Mouse (Mus musculus): Measurements from ENCODE around the gene Suclg2.

Suclg2 gene

DNA sequence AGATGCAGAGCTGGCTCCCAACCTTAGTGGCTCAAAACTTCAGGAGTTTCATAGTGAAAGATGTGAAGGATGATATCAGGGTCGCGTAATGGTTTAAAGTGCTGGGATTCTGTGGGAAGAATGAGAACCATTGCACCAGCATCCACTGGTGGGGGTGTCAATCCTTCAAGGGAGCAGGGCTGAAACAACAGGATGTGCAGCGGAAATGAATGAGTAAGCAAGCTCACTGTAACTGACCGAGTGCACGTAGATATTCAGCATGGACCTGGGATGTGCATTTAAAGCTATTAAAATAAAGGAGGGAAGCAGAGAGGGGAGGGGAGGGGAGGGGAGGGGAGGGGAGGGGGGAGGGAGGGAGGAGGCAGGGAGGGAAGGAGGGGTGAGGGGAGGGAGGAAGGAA, 18.4 kb downstream of the Suclg2 start:
- DNase-seq (ENCODE audit: low spot score in 2 of 2), result no peak

- DNase-seq (ENCODE audit: low spot score in 2 of 2), result no peak
Measured at GRCm38 (mm10) chr6:95699326-95699725, 19.3 kb downstream of the Suclg2 start.

DNA sequence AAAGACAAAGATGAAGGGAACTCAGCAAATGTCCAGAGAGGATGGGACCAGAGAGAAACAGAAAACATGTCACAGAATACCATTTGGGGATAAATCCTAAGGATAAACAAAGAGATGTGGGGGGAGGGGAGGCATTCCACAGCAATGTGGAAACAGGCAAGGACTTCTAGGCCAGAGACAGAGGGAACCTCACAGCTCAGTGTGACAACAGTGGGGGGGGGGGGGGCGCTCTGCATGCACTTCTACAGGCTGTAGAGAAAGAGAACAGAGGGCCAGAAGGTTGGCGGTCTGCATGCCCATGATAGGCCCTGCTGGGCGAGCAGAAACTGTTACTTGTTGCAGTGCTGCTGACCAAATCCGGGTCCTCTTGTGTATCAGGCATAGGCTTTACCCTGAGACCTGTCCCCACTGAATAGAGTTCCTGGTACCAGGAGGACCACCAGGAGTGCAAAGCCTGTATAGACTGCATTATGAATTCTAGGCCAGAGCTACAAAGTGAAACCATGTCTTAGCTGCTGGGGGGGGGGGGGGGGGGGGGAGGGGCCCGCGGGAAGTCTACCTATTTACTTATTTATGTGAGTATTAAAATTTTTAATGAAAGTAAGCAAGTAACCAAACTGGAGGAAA, 20.0 kb downstream of the Suclg2 start:
- no peak for DNase-seq (ENCODE audit: low spot score in 2 of 2)

DNA sequence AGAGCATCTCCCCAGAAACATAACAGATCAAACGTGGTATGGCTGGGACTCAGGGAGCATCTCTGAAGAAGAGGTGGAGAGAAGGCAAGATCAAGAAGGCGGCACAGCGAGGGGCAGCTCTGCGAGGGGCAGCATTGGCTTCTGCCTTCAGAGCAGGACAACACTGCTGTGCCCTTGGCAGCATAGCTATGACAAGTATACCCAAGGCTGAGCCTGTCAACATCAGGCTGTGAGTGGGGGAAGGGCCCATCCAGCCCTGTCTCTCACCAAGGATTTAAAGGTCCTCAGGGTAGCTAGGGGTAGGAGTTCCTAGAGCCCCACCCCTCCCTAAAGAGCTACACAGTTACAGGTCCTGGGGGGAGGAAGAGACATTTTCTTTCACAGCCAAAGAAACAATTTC, 23.7 kb downstream of the Suclg2 start:
- no peak for DNase-seq (ENCODE audit: low spot score in 2 of 2)

DNA sequence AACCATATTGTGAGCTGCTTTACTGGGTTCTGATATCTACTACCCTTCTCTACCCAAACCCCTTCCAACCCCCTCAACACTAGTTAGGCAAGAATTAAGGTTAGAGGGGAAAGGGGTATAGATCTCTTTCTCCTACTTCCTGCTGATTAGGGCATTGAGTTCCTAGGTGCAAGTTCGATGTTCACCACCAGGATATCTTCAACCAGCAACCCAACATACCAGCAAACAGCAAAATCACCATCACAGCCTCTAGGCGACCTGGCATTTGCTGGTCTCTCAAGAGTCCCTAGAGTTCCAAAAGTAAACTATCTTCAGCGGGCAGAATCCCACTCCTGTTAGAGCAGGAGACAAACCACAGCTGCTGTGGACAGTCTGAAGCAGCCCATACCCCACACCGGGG, 33.4 kb downstream of the Suclg2 start:
- DNase-seq (ENCODE audit: low spot score in 2 of 2), result no peak

DNA sequence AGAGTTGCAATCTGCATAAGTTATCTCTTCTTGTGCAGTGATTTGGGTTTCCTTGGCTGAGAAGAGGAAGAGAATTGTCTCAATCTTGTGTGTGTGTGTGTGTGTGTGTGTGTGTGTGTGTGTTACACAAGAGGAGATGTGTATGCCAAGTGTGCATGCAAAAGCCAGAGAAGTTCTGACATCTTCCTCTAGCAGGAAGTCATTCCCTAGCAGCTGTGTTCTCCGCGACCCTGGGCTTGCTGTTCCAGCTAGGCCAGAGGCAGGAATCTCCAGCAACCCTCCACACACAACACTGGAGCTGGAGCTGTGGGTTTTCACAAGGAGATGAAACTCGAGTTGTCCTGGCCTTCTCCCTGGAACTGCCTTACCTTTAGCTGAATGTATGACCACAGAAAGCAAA, 38.9 kb downstream of the Suclg2 start:
- no peak for DNase-seq (ENCODE audit: low spot score in 2 of 2)

DNA sequence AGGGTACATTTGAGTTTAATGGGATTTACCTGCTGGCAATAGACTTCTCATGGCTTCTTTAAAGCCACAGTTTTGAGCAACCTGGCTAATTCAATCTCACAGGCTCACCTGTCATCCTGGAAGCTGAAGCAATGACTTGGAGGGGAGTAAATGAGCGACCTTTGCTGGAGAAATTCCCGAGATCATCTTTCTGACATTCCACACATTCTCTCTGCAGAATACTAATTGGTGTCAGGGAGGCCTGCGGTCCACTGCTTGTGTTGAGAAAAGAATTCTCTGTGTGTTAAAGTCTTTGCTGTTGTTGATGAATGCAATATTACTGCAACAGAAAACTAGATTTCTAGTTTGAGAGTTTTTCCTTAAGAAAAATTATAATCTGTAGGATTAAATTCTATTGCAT, 39.3 kb downstream of the Suclg2 start:
- no peak for DNase-seq (ENCODE audit: low spot score in 2 of 2)

GRCm38 (mm10) chr6:95676951-95677350, 41.6 kb downstream of the Suclg2 start:
- no peak for DNase-seq (ENCODE audit: low spot score in 2 of 2)

- no peak for DNase-seq (ENCODE audit: low spot score in 2 of 2)
Measured at GRCm38 (mm10) chr6:95676439-95676838, 42.2 kb downstream of the Suclg2 start.

GRCm38 (mm10) chr6:95675059-95675705, 43.4 kb downstream of the Suclg2 start:
- DNase-seq (ENCODE audit: low spot score in 2 of 2), result no peak

GRCm38 (mm10) chr6:95674651-95675050, 43.9 kb downstream of the Suclg2 start:
- DNase-seq (ENCODE audit: low spot score in 2 of 2), result no peak

- no peak for DNase-seq (ENCODE audit: low spot score in 2 of 2)
Measured at GRCm38 (mm10) chr6:95669335-95669729, 49.3 kb downstream of the Suclg2 start.

- DNase-seq (ENCODE audit: low spot score in 2 of 2), result no peak
Measured at GRCm38 (mm10) chr6:95668629-95669334, 49.8 kb downstream of the Suclg2 start.

- DNase-seq (ENCODE audit: low spot score in 2 of 2), result no peak
Measured at GRCm38 (mm10) chr6:95657671-95658070, 60.9 kb downstream of the Suclg2 start.

DNA sequence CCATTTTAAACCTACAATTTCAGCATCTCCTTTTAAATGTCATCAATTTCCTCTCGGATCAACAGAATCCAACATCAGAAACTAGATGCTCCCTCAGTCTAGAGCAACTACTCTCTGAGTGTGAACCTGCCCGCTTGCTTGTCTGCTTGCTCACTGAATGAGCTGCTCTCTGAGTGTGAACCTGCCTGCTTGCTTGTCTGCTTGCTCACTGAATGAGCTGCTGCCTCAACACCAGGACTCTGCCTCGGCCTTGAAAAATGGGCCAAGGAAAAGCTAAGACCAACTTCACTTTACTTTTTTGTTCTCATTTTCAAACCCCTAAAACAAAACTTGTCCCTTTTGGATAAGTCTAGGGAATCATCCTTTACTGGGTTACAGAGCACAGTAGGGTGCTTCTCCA, 64.9 kb downstream of the Suclg2 start:
- no peak for DNase-seq (ENCODE audit: low spot score in 2 of 2)

DNA sequence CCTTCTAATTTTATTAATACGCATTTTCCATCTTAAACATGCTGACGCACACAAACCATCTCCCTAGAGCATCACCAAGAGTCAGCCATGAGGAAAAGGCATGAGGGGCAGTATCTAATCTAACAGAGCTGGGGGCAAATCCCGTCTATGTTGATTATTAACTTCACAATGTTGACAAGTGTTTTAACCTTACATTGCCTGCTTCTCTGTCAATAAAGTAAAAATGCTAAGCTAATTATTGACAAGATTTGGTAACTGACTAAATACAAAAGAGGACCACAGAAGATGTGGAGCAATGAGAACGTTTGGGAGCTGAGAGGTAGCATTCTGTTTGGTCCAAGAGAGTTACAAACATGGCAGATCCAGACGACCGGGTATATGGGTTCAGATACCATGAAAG, 65.8 kb downstream of the Suclg2 start:
- DNase-seq (ENCODE audit: low spot score in 2 of 2), result no peak

DNA sequence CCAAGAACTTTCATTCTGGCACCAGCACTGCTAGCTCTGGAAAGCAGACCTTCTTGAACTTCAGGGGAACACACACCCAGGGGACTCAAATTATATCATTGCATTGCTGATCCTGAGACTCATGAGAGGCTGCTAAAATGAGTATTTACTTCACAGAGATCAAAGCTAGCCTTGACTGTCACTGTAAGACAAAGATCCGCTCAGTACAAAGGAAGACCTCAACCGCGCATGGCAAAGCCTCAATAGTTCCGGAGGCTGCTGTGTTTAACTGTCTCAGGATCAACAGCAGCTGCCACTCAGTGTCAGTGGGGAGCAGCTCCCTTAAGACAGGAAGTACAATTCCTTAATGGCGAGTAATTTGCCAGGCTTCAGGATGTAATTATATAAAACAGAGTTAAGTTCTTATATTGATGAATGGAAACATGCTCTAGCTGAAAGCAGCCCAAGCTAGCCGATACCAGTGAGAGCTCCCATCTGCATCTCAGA, 67.2 kb downstream of the Suclg2 start:
- no peak for DNase-seq (ENCODE audit: low spot score in 2 of 2)

DNA sequence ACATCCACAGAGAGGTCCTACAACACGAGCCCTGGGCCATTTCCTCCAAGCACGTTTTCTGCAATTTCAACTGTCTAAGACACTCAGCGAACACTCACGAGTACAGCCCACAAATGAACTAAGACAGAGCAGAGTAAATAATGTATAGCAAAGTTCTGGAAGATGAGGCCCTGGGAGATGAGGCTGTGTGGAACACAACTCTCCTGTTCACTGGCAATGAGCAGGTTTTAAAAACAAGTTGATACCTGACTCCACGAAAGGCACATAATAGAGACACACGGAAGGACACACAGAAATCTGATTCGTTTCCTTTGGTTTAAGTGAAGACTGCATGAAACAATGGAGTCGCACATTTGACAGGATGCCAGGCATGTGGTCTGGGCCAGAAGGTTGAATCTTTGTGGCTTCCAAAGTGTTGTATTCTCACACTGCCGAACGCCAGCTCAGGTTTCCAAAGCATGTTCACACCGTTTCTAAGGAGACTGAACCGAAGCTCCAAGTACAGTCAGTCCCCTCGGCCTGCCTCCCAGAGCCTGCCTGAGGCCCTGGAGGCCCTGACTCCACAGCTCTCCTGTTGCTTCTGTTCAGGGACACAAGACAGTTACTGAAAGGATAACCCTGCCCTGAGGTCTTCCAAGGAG, 68.4 kb downstream of the Suclg2 start:
- DNase-seq (ENCODE audit: low spot score in 2 of 2), result no peak

DNA sequence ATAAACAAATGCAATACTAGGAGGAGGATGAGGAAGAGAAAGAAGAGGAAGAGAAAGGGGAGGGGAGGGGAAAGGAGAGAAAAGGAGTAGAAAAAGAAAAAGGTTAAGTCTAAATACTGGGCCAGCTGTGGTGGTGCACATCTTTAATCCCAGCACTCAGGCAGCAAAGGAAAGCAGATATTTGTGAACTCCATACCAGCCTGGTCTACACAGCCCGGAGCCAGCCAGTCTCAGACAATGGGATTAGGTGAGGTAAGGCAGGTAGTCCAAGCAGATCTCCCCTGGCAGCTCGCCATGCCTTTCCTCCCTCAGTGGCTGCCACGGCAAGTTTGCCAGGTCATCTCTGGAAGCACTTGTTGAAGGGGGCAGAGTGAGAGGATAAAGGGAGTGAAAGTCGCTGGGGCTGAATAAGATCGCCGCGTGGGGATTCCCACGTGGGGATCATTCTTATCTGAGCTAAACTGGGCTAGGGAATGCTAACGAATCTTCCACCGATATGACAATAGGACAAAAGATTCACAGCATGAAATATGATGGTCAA, 69.4 kb downstream of the Suclg2 start:
- no peak for DNase-seq (ENCODE audit: low spot score in 2 of 2)

GRCm38 (mm10) chr6:95637416-95637815, 81.2 kb downstream of the Suclg2 start:
- DNase-seq (ENCODE audit: low spot score in 2 of 2), result no peak

- DNase-seq (ENCODE audit: low spot score in 2 of 2), result no peak
Measured at GRCm38 (mm10) chr6:95635411-95635810, 83.2 kb downstream of the Suclg2 start.

DNA sequence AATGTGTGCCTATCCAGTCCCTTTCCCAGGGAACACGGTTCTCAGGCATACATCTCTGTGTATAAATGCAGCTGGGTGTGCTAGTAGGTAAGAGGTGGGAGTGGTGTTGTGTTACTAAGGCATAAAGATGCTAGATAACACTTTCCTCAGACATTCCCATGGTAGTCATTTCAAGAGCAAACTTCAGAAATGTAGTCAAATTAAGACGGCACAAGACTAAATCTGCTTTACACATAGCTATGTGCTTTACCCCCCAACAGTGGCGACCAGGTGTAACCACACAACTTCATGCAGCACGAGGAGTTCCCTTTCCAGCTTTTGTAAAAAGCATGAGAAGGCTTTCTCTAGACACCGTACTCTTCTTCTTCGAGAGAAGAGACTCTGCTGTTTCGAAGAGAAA, 89.5 kb downstream of the Suclg2 start:
- no peak for DNase-seq (ENCODE audit: low spot score in 2 of 2)
